Mouse (Mus musculus) erythroblast, embryonic 14.5 days (primary cell): ENCODE data around the gene Aatk.

Experiments used
- GATA1 ChIP-seq: IDR thresholded peaks from 2 replicates; pipeline ENCODE4 v1.6.1; 2012; ENCODE audit warnings: low read length, inconsistent platforms, mixed read lengths
- TAL1 ChIP-seq: IDR thresholded peaks from 3 replicates; pipeline ENCODE4 v1.6.1; 2012; ENCODE audit warnings: low read length, inconsistent platforms, mixed read lengths

- no peak for TF ChIP-seq GATA1
- no peak for TF ChIP-seq TAL1
Measured at GRCm38 (mm10) chr11:120065291-120065690, 18.3 kb upstream of the Aatk start.
